Mouse (Mus musculus) brain, embryonic 14.5 days (tissue): ENCODE measurements around the gene Tlx1. TPM values are rescaled to one million over a fixed set of nuclear protein-coding genes. Genes with fewer than 3 reads are reported as not detected.

ENCODE experiments used
- DNase-seq: peaks from one replicate; pipeline ENCODE4 v3.0.0-alpha.2; 2011; ENCODE audit warnings: low read depth
- CTCF ChIP-seq: fragments of 200-500 bp; IDR thresholded peaks from 2 replicates; pipeline ENCODE4 v1.5.1; 2012; ENCODE audit warnings: inconsistent platforms, mild to moderate bottlenecking, moderate library complexity, borderline replicate concordance; ENCODE audit not compliant: insufficient read depth, insufficient read length; ENCODE audit errors: extremely low read depth
- POLR2A ChIP-seq: fragments of 200-500 bp; IDR thresholded peaks from 2 replicates; pipeline ENCODE4 v1.6.1; 2012; ENCODE audit warnings: mild to moderate bottlenecking, inconsistent platforms, borderline replicate concordance; ENCODE audit not compliant: poor library complexity, insufficient read depth, insufficient read length, severe bottlenecking; ENCODE audit errors: extremely low read depth
- polyA plus RNA-seq: library from polyadenylated mRNA; depleted of rRNA; stranded (reverse); fragments of >200 nt; gene quantifications from 2 replicates; pipeline ENCODE4 v1.2.3, GENCODE M21; 2012

Gene Tlx1
- polyA plus RNA-seq, 1 experiment: 3.4 TPM

GRCm38 (mm10) chr19:45159491-45159890 lies 9.0 kb downstream of the Tlx1 start:
- DNase-seq: no peak
- TF ChIP-seq CTCF (no peak), POLR2A (no peak)

- TF ChIP-seq POLR2A (no peak), CTCF (no peak)
- no peak for DNase-seq
Observed at GRCm38 (mm10) chr19:45159991-45160390, 9.5 kb downstream of the Tlx1 start.

- TF ChIP-seq POLR2A: no peak
- TF ChIP-seq CTCF: no peak
- no peak for DNase-seq
Observed at GRCm38 (mm10) chr19:45160523-45160922, 10.0 kb downstream of the Tlx1 start.

- TF ChIP-seq POLR2A: no peak
- TF ChIP-seq CTCF: peak; percentile 90
- peak; percentile 83 for DNase-seq
Observed at GRCm38 (mm10) chr19:45161093-45161492, 10.6 kb downstream of the Tlx1 start.

- TF ChIP-seq CTCF (no peak), POLR2A (no peak)
- no peak for DNase-seq
Observed at GRCm38 (mm10) chr19:45162181-45162580, 11.7 kb downstream of the Tlx1 start.

GRCm38 (mm10) chr19:45162871-45163270 lies 12.4 kb downstream of the Tlx1 start:
- DNase-seq: no peak
- TF ChIP-seq POLR2A (no peak), CTCF (no peak)

- DNase-seq: no peak
Observed at GRCm38 (mm10) chr19:45170451-45170850, 20.0 kb downstream of the Tlx1 start.

GRCm38 (mm10) chr19:45174803-45175202 lies 24.3 kb downstream of the Tlx1 start:
- DNase-seq: no peak
- peak; percentile 81 for TF ChIP-seq CTCF
- no peak for TF ChIP-seq POLR2A

More at GRCm38 (mm10) chr19:45170451-45170850, 20.0 kb downstream of the Tlx1 start:
- no peak for TF ChIP-seq POLR2A
- no peak for TF ChIP-seq CTCF

GRCm38 (mm10) chr19:45176269-45176668 lies 25.8 kb downstream of the Tlx1 start:
- TF ChIP-seq CTCF (no peak), POLR2A (no peak)
- DNase-seq: no peak

GRCm38 (mm10) chr19:45177004-45177737 lies 26.7 kb downstream of the Tlx1 start:
- peak; percentile 98 for TF ChIP-seq CTCF
- no peak for TF ChIP-seq POLR2A

GRCm38 (mm10) chr19:45179451-45179850 lies 29.0 kb downstream of the Tlx1 start:
- TF ChIP-seq CTCF: no peak
- TF ChIP-seq POLR2A: no peak
- no peak for DNase-seq

More at GRCm38 (mm10) chr19:45177004-45177737, 26.7 kb downstream of the Tlx1 start:
- peak; percentile 92 for DNase-seq

- no peak for DNase-seq
- TF ChIP-seq CTCF: no peak
- TF ChIP-seq POLR2A: no peak
Observed at GRCm38 (mm10) chr19:45180447-45180846, 30.0 kb downstream of the Tlx1 start.
